Mouse (Mus musculus) splenic B cell, adult 2 months (primary cell): ENCODE results near the gene Ctdspl.

ENCODE experiments used
- DNase-seq: peaks from one replicate; pipeline ENCODE4 v3.0.0-alpha.2; 2011; ENCODE audit warnings: low read depth, low spot score
- H3K27me3 ChIP-seq: 2 replicates; pipeline ENCODE4 v1.6.1; 2012; ENCODE audit warnings: mild to moderate bottlenecking, low read length, moderate library complexity, mixed read lengths; ENCODE audit not compliant: control insufficient read depth, poor library complexity, insufficient read depth, severe bottlenecking
- H3K36me3 ChIP-seq: 2 replicates; pipeline ENCODE4 v1.6.1; 2012; ENCODE audit warnings: mild to moderate bottlenecking, low read length, moderate library complexity, mixed read lengths; ENCODE audit not compliant: control insufficient read depth, poor library complexity, insufficient read depth, severe bottlenecking

The Ctdspl gene

GRCm38 (mm10) chr9:119003990-119004702 lies 77.9 kb downstream of the Ctdspl start:
- DNase-seq, result no peak
- Histone ChIP-seq H3K36me3 (no peaks in the 10 kb centered on the region), H3K27me3 (no peaks in the 10 kb centered on the region)

GRCm38 (mm10) chr9:119004703-119005076 lies 78.4 kb downstream of the Ctdspl start:
- no peak for DNase-seq
- Histone ChIP-seq H3K36me3 (no peaks in the 10 kb centered on the region), H3K27me3 (no peaks in the 10 kb centered on the region)

GRCm38 (mm10) chr9:119005303-119006029 lies 79.2 kb downstream of the Ctdspl start:
- Histone ChIP-seq H3K27me3 (no peaks in the 10 kb centered on the region), H3K36me3 (no peaks in the 10 kb centered on the region)
- DNase-seq, result no peak

- no peak for DNase-seq
- no peaks in the 10 kb centered on the region for H3K27me3 ChIP-seq
- no peaks in the 10 kb centered on the region for H3K36me3 ChIP-seq
Measured at GRCm38 (mm10) chr9:119007266-119007665, 81.0 kb downstream of the Ctdspl start.

GRCm38 (mm10) chr9:119008871-119009270 lies 82.6 kb downstream of the Ctdspl start:
- no peak for DNase-seq
- H3K27me3 ChIP-seq, result no peaks in the 10 kb centered on the region
- H3K36me3 ChIP-seq, result no peaks in the 10 kb centered on the region

GRCm38 (mm10) chr9:119010156-119010710 lies 84.0 kb downstream of the Ctdspl start:
- no peak for DNase-seq
- Histone ChIP-seq H3K36me3 (no peaks in the 10 kb centered on the region), H3K27me3 (no peaks in the 10 kb centered on the region)

- H3K27me3 ChIP-seq, result no peaks in the 10 kb centered on the region
- DNase-seq, result no peak
- H3K36me3 ChIP-seq, result no peaks in the 10 kb centered on the region
Measured at GRCm38 (mm10) chr9:119016785-119017507, 90.7 kb downstream of the Ctdspl start.

- DNase-seq, result no peak
- H3K27me3 ChIP-seq, result no peaks in the 10 kb centered on the region
- no peaks in the 10 kb centered on the region for H3K36me3 ChIP-seq
Measured at GRCm38 (mm10) chr9:119021731-119022130, 95.5 kb downstream of the Ctdspl start.

- Histone ChIP-seq H3K27me3 (no peaks in the 10 kb centered on the region), H3K36me3 (no peaks in the 10 kb centered on the region)
- no peak for DNase-seq
Measured at GRCm38 (mm10) chr9:119025263-119025662, 99.0 kb downstream of the Ctdspl start.

GRCm38 (mm10) chr9:119025832-119026331 lies 99.6 kb downstream of the Ctdspl start:
- no peak for DNase-seq
- Histone ChIP-seq H3K27me3 (no peaks in the 10 kb centered on the region), H3K36me3 (no peaks in the 10 kb centered on the region)

- H3K27me3 ChIP-seq, result no peaks in the 10 kb centered on the region
- H3K36me3 ChIP-seq, result no peaks in the 10 kb centered on the region
- no peak for DNase-seq
Measured at GRCm38 (mm10) chr9:119027337-119027736, 101.1 kb downstream of the Ctdspl start.

- Histone ChIP-seq H3K36me3 (no peaks in the 10 kb centered on the region), H3K27me3 (no peaks in the 10 kb centered on the region)
- DNase-seq, result no peak
Measured at GRCm38 (mm10) chr9:119028226-119029195, 102.3 kb downstream of the Ctdspl start.

- peak; percentile 19 for DNase-seq
- no peaks in the 10 kb centered on the region for H3K36me3 ChIP-seq
- H3K27me3 ChIP-seq, result no peaks in the 10 kb centered on the region
Measured at GRCm38 (mm10) chr9:119029568-119029967, 103.3 kb downstream of the Ctdspl start.

GRCm38 (mm10) chr9:119031038-119031437 lies 104.8 kb downstream of the Ctdspl start:
- H3K27me3 ChIP-seq, result no peaks in the 10 kb centered on the region
- no peaks in the 10 kb centered on the region for H3K36me3 ChIP-seq
- no peak for DNase-seq
